Mouse (Mus musculus): ENCODE results near the gene Gxylt2.

The Gxylt2 gene

DNA sequence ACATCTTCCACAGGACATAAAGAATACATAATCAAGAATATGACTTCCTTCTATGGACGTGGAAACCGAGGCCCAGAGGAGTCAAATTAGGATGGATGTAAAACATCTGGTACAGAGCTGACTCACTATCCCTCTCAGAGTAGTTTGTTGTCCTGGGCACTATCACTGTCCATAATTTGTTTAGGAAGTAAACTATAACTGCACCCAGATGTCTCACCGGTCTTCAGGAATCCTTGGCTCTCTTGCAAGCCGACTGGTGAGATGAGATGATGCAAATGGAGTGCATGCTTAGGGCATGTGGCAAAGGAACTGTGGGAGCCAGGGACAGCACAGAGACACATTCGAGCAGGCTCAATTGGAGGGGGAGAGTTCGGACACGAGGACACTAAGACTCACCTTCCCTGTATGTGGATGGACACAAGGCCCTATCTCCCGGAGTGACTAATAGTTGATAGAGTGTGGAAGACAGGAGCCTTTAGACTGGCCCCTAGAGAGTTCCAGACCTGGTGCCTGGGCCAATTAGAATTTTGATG is 10.8 kb downstream of the Gxylt2 start:
- DNase-seq (ENCODE audit: low read depth, low spot score) = no peak

- no peak for DNase-seq (ENCODE audit: low read depth, low spot score)
These were observed 11.6 kb downstream of the Gxylt2 start for GRCm38 (mm10) chr6:100716152-100716551.

- no peak for DNase-seq (ENCODE audit: low read depth, low spot score)
These were observed 12.3 kb downstream of the Gxylt2 start for GRCm38 (mm10) chr6:100716817-100717216.

- DNase-seq (ENCODE audit: low read depth, low spot score) = no peak
These were observed 15.6 kb downstream of the Gxylt2 start for GRCm38 (mm10) chr6:100720098-100720501.

DNA sequence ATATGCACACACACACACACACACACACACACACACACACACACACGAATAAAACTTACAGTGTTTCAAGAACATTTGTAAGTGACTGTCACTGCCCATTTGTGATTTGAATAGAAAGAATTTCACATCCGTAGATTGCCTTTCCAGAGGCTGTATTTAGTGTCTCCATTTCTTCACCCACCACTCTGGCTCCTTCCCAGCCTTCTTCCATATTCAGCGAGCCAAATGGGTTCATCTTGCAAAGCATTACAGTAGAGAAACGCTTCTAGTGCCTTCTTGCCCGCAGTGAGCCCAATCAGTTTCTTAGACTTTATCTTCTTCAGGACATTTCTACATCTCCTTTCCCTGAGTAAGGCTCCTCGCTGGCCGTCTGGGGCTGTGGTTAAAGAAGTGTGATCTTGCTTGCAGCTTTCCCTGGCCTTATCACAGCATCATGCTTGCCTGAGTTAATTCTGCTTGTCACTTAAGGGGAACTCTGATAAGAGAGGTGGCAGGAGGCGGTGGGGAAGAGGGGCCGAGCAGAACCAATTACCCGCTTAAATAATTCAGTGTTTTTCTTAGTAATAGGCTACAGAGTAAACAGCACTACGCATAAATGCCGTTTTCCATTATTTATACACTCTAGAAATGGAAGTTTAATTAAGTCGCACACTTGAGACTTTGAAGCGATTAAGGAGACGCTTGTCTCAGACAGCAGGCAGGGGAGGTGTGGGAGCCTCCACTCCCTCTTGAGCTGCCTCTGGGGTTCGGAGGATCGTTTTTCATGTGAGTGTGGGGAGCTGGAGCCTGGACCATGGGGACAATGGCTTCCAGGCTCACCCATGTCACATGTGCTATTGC is 16.6 kb downstream of the Gxylt2 start:
- DNase-seq (ENCODE audit: low read depth, low spot score) = no peak

DNA sequence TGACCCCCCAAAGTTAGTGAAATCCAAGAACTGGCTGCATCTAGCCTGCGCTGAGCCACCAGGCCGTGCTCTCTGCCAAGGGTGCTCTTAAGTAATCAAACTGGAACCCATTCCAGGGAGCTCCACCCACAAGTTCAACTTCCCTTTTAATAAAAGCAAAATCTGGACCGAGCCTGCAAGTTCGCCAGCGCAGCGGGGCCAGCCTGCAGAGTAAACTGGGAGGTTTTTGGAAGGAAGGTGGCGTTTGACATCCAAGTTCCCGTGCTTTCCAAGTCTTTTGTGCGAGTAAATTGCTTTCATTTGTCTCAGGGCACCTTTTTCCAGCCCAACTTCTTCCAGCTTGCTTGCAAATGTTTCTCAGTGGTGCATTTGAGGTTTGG is 27.5 kb downstream of the Gxylt2 start:
- DNase-seq (ENCODE audit: low read depth, low spot score) = no peak

GRCm38 (mm10) chr6:100732376-100733021 is 28.0 kb downstream of the Gxylt2 start:
- no peak for DNase-seq (ENCODE audit: low read depth, low spot score)

GRCm38 (mm10) chr6:100733218-100733617 is 28.7 kb downstream of the Gxylt2 start:
- no peak for DNase-seq (ENCODE audit: low read depth, low spot score)

- no peak for DNase-seq (ENCODE audit: low read depth, low spot score)
These were observed 29.8 kb downstream of the Gxylt2 start for GRCm38 (mm10) chr6:100734321-100734720.

DNA sequence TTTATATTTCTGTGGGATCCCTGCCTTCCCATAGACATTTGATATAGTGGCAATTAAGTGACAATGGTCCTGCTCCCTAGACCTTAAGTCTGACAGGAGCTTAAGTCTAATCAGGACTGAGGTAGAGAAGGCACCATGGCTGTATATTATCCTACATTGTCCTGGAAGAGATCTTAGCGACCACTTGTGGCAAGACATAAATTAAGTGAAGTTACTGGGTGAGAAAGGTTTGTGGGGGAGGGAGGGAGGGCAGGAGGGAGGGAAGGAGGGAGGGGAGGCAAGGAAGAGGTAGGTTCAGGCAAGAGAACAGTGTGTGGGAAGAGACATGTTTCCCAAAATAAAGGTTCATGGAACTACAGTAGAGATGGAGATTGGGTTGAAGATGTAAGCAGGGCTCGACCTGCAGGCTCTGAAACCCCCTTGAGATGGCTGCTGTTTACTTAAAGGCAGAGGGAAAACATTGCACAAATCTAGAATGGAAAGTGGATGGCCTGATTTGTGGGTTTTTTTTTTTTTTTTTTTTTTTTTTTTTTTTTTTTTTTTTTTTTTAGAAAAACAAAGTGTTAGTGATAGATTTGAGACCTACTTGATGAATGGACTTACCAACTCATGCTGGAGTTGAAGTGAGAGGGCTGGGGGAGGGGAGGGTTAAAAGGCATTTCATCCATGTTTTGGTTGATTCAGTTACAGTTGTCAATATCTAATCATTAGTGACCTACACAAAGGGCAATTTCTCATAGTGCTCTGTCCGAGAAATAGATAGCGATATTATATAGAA is 54.1 kb downstream of the Gxylt2 start:
- no peak for DNase-seq (ENCODE audit: low read depth, low spot score)

DNA sequence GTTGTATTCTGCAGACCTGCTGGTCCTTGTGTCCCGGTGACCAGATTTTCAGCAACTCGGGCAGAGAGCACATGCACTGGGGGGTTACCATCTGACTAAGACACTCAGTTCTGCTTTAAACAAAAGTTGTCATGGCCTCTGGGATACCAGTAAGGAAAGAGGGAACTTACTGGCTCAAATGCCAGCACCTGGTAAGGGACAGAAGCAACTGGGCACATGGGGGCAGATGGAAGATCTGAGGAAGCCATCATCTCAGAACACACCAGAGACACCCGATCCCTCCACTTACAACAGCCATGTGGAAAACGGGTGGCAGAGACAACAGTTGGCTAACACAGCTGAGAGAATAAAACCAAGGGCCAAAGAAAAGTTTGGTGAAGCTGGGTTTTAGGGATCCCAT is 63.2 kb downstream of the Gxylt2 start:
- DNase-seq (ENCODE audit: low read depth, low spot score) = no peak

DNA sequence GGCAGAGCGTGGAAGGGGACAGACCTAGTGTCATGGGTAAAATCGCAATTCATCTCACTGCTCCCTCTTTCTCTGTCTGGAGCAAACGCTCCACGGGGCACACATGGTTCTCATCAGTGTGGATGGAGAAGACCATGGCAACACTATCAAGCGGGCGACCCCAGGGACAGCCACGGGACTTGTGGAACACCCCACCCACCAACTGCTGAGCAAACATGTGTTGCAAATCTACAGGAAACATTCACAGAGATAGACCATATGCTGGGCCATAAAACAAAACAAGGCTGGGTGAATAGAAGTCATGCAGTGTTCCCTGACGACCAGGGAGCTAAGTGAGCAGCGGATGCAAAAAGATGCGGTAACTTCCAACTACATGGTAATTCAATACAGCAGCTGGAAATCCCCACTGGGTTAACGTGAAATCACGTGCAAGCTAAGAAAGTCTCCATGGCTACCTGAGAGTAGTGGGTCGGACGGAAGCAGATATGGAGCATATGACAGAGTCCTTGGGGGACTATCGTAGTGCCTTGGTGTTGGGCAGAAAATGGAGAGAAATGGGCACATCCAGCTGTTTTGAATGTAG is 71.5 kb downstream of the Gxylt2 start:
- DNase-seq (ENCODE audit: low read depth, low spot score) = no peak

DNA sequence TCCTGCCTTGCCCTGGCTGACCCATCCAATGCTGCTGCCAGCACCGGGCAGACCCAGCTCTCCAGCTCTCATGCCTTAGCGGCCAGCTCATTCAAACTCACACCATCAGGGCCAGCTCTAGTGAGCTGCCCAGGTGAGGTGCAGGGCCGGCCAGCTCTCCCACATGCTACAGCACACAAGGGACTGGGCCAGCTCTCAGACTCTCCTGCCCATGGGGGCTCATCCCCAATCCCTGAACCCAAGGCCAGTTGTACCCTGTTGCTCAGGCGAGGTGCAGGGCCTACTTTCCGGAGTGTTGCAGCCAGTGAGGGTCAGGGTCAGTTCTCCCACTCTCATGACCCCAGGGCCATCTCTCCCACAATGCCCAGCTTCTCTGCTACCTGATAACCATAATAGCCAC is 74.1 kb downstream of the Gxylt2 start:
- DNase-seq (ENCODE audit: low read depth, low spot score) = no peak

- DNase-seq (ENCODE audit: low read depth, low spot score) = no peak
These were observed 75.9 kb downstream of the Gxylt2 start for GRCm38 (mm10) chr6:100780421-100780820.

DNA sequence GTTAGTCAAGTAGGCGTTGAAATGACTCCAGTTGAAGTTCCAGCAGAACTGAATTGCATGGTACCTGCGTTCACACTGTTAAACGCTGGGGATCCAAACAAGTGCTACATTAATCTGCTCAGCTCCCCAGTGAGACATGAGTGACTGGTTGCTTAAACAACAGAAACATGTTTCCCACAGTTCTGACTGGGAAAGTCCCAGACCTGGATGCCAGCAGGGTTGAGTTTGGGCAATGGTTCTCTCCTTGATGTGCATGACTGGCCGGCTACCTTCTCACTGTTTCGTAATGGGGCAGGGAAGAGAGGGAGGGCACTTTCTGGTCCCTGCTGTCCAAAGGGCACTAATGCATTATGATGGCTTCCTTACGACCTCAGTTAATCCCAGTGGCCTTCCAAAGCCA is 77.1 kb downstream of the Gxylt2 start:
- DNase-seq (ENCODE audit: low read depth, low spot score) = no peak

DNA sequence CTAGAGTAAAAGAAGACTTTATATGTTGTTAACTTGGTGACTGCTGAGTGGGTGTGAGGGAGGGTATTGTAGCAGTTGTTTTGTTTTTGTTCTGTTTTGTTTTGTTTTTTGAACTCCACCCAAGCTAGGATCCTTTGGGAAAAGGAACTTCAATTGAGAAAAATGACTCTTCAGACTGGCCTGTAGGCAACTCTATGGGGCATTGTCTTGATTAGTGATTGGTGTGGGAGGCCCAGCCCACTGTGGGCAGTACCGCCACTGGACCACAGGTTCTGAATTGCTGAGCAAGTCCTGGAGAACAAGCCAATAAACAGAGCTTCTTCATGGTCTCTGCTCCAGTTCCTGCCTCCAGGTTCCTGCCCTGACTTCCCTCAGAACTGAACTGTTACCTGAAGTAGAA is 83.2 kb downstream of the Gxylt2 start:
- DNase-seq (ENCODE audit: low read depth, low spot score) = no peak

- no peak for DNase-seq (ENCODE audit: low read depth, low spot score)
These were observed 84.6 kb downstream of the Gxylt2 start for GRCm38 (mm10) chr6:100789161-100789560.

DNA sequence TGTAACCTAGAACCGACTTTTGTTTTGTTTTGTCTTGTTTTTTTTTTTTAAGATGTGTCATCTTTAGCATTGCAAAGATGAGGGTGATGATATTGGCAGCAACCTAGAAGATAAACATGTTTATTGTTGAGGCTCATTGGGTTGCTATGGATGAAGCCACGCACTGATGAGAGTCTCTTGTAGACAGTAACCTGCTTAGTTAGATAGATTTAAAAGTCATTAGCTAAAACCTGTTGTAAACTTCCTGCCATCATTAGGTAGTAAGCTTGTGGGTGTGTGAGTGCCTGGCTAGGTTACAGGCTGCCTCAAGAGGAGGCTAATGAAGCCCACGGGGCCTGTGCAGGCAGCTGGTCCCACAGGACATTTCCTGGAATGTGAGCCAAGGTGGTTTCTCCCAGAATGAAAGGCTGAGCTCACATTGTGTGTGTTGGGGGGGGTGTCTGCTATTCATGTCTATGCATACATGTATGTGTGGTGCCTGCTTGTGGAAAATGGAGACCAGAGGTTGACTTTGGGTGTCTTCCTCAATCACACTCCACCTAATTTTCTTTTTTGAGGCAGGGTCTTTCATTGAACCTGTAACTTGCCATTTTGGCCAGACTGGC is 87.6 kb downstream of the Gxylt2 start:
- no peak for DNase-seq (ENCODE audit: low read depth, low spot score)

DNA sequence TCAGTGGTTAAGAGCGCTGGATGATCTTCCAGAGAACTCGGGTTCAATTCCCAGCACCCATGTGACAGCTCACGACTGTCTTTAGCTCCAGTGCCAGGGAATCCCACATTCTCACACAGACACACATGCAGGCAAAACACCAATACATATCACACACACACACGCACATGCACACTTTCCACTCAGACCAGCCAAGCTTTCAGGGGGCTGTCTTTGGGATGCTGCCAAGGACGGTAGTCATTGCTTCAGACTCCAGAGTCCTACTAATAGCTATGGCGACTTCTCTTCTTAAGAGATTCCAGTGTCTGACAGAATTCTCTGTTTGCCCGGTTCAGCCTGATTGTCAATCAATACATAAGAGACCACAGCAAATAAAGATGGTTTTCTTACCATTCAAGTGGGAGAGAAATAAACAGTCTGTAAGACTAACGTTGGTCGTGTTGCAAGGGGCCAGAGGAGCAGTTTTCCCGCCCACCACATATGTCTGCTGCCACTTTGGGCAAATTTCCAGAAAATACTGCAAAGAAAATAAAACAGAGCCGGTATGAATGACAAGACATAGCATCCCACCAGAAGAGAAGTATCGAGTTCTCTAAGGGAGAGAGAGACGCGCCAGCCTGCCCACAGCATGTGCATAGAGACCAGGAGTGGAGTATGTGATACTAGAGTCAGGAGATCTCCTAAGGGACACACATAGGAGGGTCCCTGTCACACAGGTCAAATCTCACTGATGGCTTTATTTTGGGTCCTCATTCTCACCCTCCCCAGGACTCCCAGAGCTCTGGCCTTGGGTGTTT is 88.6 kb downstream of the Gxylt2 start:
- DNase-seq (ENCODE audit: low read depth, low spot score) = no peak

DNA sequence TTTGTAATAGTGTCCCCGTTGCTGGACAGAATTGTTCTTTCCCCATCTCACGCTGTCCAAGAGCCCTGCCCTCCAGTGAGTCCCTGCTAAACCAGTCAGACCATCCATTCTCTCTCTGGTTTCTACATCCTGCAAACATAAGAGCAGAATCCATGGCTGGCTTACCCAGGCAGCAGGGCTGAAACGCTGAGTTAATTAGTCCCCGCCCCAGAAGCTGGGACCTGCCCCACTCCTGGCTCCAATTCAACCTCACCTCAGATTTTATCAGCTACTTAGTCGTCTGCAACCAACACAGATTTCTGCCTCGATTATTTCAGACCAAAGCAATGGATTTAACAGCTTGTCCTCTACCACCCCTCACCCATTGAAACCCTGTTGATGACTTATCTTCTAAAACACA is 91.3 kb downstream of the Gxylt2 start:
- no peak for DNase-seq (ENCODE audit: low read depth, low spot score)

GRCm38 (mm10) chr6:100799290-100799689 is 94.8 kb downstream of the Gxylt2 start:
- no peak for DNase-seq (ENCODE audit: low read depth, low spot score)
